Mouse (Mus musculus) left cerebral cortex, adult 6 months (tissue): ENCODE data around the gene Ptx3. TPM values are rescaled to one million over a fixed set of nuclear protein-coding genes. Genes with fewer than 3 reads are reported as not detected.

Experiments used
- long read RNA-seq, 2 experiments: library from polyadenylated mRNA; unstranded; transcript quantifications; one replicate each; pipeline ENCODE4 v2.0.0; 2019 to 2020
- polyA plus RNA-seq: library from polyadenylated mRNA; unstranded; fragments of <200 nt; fragmentation: Nextera tagmentation; gene quantifications from 2 replicates; pipeline ENCODE4 v1.2.3, GENCODE M21; 2021

Gene Ptx3
- 0.28 and 0.34 TPM in 2 replicates for polyA plus RNA-seq
- long read RNA-seq, experiment 1, partial matches to known transcripts: 1 of 1 reads
- long read RNA-seq, experiment 1, other reads (novel, unspliced or antisense): 0 of 1 reads
- long read RNA-seq, experiment 2, partial matches to known transcripts: 1 of 2 reads
- long read RNA-seq, experiment 2, other reads (novel, unspliced or antisense): 1 of 2 reads

GRCm38 (mm10) chr3:66219655-66220191, at the start of gene Ptx3:
TSS of gene Ptx3 (plus strand) at chr3:66219910.

Other genes starting within 250 kb of the Ptx3 start
- not detected in 2 replicates for gene Veph1, start 76.9 kb downstream of the Ptx3 start, polyA plus RNA-seq